Mouse (Mus musculus) cerebellum, postnatal 25 days (tissue): ENCODE data around the gene Adarb2.

Source experiments
- DNase-seq, 2 experiments: peaks; one replicate each; pipeline ENCODE4 v3.0.0; 2021; ENCODE audit warnings: mixed read lengths in 2 of 2

Adarb2 gene

GRCm38 (mm10) chr13:8202681-8203476 lies at the start of gene Adarb2:
Adarb2 (plus strand) TSS chr13:8202866.
- peak; percentile 43 to 46 for DNase-seq

GRCm38 (mm10) chr13:8173800-8174199 lies 28.9 kb upstream of the Adarb2 start:
- no peak for DNase-seq

DNA sequence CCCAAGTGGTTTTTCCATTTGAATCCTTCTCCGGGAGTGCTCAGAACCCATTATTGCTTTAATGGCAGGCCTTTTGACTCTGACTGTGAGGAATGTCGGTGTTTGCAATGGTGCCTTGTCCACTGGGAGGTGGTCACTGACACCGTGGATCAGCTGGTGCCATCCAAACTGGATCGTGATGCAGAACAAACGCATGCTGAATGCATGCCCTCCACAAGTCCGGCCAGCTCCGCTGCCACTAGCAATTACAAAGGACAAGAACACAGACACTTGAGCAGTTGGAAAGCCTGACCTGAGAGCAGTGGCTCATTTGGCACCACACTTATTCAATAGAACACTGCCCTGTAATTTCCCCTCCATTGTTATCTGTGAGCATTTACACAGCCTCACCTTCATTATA lies 10.7 kb upstream of the Adarb2 start:
- no peak for DNase-seq

GRCm38 (mm10) chr13:8199186-8199880 lies 3.3 kb upstream of the Adarb2 start:
- DNase-seq = peak in 1 of 2 experiments; percentile 10

- peak; percentile 22 to 23 for DNase-seq
Observed at GRCm38 (mm10) chr13:8203477-8203813, 779 bp downstream of the Adarb2 start.

GRCm38 (mm10) chr13:8207337-8207736 lies 4.7 kb downstream of the Adarb2 start:
- peak; percentile 27 for DNase-seq

GRCm38 (mm10) chr13:8210776-8211175 lies 8.1 kb downstream of the Adarb2 start:
- DNase-seq = no peak

DNA sequence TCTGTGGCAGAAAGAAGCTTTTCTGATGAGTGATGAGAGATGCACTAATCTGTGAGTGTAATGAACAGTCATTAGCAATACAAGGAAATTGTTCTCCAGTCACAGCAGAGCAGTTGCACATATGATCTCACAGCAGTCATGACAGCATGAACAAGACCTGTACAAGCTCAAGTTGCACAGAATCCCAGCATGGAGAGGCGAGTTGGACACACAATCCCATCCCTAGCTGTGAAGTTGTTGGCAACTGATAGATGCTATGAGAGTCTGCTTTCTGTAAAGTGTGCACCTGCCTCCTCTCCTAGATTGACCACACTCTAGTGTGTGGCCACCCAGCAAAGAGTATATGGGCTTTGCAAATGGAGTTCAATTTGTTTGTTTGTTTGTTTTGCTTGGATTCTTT lies 36.2 kb downstream of the Adarb2 start:
- no peak for DNase-seq

DNA sequence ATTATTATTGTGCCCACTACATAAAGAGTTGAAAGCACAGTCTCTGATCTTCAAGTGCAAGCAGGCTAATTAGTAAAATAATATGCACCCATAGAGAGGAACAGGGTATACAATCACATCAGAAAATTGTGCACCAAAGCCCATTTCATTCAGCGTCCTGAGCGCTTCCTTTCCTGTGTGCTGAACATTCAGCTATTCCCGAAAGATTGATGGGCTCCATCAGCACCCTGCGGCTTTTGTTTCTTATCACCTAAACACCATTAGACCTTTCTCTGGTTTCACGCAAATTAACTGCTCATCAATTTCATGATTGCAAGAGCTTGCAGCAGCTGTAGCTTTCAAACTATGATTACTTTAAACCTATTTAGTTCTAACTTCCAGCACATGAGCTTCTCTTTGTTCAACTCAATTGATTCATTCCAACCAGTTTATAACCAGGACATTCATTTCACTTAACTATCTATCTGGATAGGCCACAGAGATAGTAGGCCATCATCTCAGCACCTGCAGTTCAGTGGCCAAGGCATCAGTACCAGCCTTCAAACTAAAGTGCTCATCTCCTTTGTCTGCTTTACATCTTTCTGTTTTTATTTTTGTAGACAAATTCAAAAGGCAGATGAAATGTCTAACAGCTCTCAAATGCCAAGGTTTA lies 45.5 kb downstream of the Adarb2 start:
- DNase-seq = no peak

GRCm38 (mm10) chr13:8272158-8272945 lies 69.7 kb downstream of the Adarb2 start:
- DNase-seq = peak; percentile 80 to 88

- peak in 1 of 2 experiments; percentile 6 for DNase-seq
Observed at GRCm38 (mm10) chr13:8283116-8283515, 80.5 kb downstream of the Adarb2 start.

DNA sequence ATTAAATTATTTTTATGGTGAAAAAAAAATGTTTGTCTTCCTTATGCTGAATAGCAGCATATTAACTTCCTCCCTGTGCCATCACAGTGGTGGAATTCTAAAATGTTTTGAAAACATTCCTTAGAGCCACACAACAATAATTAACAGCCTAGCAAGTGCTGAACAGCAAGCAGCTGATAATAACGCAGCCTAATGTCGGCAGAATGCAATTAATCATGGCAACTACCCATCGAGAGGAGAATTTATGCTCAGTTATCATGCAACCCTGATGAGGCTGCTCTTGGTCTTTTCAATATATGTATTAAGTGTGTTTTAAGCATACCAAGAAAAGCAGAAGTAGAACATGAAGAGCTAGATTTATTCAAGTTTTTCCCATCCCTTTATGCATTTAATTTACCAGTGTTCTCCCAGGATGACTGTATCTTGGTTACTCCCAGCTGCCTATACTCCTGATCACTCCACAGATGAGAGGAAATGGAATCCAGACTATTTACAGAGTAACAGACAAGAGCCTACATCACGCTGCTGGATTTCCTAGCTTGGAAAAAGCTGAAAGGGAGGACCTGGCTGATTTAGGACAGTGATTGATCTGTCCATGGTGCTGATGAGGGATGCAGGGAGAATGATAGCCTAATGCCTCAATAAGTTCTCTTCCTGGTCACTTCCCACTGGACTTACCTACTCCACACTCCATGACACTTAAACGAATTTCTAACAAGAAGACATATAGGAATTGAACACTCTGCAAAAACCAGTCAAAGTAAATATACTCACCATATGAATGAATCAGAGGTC lies 113.9 kb downstream of the Adarb2 start:
- DNase-seq = no peak

GRCm38 (mm10) chr13:8333589-8334455 lies 131.2 kb downstream of the Adarb2 start:
- DNase-seq = no peak

- no peak for DNase-seq
Observed at GRCm38 (mm10) chr13:8334580-8334979, 131.9 kb downstream of the Adarb2 start.

DNA sequence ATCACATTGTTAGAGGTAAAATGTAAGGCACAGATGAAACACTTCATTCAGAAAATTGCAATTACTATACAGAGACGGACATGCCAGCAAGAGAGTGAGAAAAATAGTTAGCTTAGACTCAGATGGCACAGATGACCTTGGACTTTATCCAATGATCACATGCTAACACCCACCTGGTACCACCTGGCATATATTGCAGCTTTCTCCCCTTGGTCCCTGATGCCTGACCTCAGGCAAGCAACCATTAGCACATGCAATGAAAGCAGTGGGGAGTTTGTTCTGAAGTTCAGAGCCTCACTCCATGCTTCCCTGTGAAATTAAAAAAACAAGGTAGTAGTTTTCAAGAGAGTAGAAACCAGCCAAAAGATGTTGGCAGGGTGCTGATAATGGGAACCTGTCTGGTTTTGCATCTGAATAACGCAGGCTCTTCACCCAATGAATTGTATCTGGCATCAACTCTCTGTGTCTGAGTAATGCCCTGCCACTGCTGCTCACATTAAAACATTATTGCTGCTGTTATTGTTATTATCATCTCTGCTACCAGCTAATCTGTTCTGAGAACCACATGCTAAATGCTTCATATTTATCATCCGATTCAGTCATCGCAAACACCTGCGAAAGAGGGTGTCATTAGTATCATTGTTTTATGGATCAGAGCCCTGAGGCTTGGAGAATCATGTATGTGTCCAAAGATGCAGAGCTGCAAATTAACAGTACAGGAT lies 138.6 kb downstream of the Adarb2 start:
- peak; percentile 15 to 32 for DNase-seq

GRCm38 (mm10) chr13:8347147-8347546 lies 144.5 kb downstream of the Adarb2 start:
- DNase-seq = no peak

DNA sequence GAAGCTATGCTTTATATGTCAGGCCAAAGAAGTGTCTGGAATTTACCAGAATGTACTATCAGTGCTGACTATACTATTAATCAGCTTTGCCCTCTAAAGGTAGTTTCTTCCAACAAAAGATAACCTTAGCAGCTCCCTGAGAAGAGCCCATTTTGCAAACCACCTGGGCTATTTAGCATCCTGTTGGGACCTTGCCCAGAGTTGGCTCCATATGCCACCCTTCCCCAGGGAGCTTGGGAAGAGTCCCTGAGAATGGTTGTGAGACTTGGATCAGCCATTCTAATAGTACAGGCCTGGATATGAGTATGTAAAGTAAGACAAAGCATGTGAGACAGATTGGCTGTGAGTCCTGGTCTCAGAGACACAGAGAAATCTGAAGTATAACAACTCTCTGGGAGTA lies 149.7 kb downstream of the Adarb2 start:
- DNase-seq = peak; percentile 62 to 74

DNA sequence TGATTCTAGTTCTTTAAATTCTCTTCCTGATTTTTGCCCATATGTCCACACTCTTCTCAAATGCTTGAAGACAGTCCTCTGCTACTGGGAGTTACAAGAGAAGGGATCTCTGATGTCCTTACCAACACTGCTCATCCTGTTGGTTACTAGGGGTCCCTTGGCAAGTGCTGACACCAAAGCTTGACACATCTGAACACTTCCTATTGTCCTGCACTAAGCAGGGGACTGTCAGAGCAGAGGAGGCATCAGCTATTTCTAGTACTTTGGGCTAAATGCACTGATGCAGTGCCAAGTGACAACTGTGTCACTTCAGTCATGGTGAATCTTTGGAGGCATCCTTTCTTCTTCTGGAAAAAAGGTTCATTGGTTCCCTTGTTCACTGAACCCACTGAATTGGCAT lies 150.3 kb downstream of the Adarb2 start:
- no peak for DNase-seq

GRCm38 (mm10) chr13:8365523-8365922 lies 162.9 kb downstream of the Adarb2 start:
- DNase-seq = no peak

DNA sequence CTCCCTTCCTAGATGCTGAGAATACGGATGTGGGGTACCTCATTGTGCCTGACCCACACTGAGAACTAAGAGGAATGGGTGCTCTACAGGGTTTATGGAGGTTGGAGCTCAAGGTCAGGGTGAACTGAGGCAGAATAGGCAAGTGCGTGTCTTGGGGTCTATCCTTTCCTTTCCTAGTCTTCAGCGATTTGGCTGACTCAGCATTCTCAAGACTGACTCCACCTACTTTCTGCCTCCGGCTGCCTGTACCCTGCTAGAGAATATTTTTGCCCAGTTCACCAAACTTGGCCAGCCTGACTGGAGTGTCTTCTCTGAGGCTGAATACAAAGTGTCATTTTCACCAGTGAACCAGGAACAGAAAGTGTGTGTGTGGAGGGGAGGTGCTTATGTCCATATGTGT lies 163.4 kb downstream of the Adarb2 start:
- DNase-seq = no peak
